Mouse (Mus musculus) intestine, postnatal 0 days (tissue): ENCODE measurements at regions not wholly inside any gene's neighbourhood (a gene's known extent, or its start where the extent isn't known, plus 50 kb on each side); places are given as distances from the start of the nearest gene placed in this dataset.

Experiments
- ATAC-seq: fragments of 200-750 bp; cut with Nextera tagmentation; 2 replicates; pipeline ENCODE4 v1.8.0; 2017; ENCODE audit warnings: mild to moderate bottlenecking, moderate TSS enrichment, moderate library complexity
- H3K27ac ChIP-seq: fragments of 300-500 bp; sonication (generic); 2 replicates; pipeline ENCODE4 v1.5.1; 2014; ENCODE audit warnings: mild to moderate bottlenecking, low read depth, low read length, moderate library complexity
- H3K27me3 ChIP-seq: fragments of 300-500 bp; sonication (generic); replicated peaks from 2 replicates; pipeline ENCODE4 v1.6.1; 2014; ENCODE audit warnings: low read length, mixed read lengths; ENCODE audit not compliant: control insufficient read depth, insufficient read depth
- H3K36me3 ChIP-seq: fragments of 300-500 bp; sonication (generic); 2 replicates; pipeline ENCODE4 v1.6.1; 2014; ENCODE audit warnings: mild to moderate bottlenecking, moderate library complexity; ENCODE audit not compliant: control insufficient read depth, insufficient read depth
- H3K4me1 ChIP-seq: fragments of 300-500 bp; sonication (generic); replicated peaks from 2 replicates; pipeline ENCODE4 v1.6.1; 2014; ENCODE audit warnings: antibody characterized with exemption, low read length, mixed read lengths; ENCODE audit not compliant: control insufficient read depth, insufficient read depth
- H3K4me2 ChIP-seq: fragments of 300-500 bp; sonication (generic); replicated peaks from 2 replicates; pipeline ENCODE4 v1.6.1; 2014; ENCODE audit warnings: low read depth, mild to moderate bottlenecking, moderate library complexity
- H3K4me3 ChIP-seq: fragments of 300-500 bp; sonication (generic); 2 replicates; pipeline ENCODE4 v1.5.1; 2014; ENCODE audit warnings: low read depth, low read length
- H3K9ac ChIP-seq: fragments of 300-500 bp; sonication (generic); 2 replicates; pipeline ENCODE4 v1.6.1; 2014; ENCODE audit warnings: mild to moderate bottlenecking, low read depth, low read length
- H3K9me3 ChIP-seq: fragments of 300-500 bp; sonication (generic); 2 replicates; pipeline ENCODE4 v1.6.1; 2016; ENCODE audit warnings: mixed run types; ENCODE audit not compliant: control insufficient read depth
- CTCF ChIP-seq: sonication (generic); IDR thresholded peaks from 2 replicates; pipeline ENCODE4 v1.5.1; 2016; ENCODE audit warnings: low read depth, mild to moderate bottlenecking, control low read depth, antibody characterized with exemption, moderate library complexity
- WGBS: fragments of 180-500 bp; shearing (Covaris S2); extraction: QIAGEN DNeasy Blood & Tissue Kit; methylation state at CpG from one replicate; pipeline ENCODE4 v1.1.7; 2014; 5-methylcytosine and 5-hydroxymethylcytosine counted together

DNA sequence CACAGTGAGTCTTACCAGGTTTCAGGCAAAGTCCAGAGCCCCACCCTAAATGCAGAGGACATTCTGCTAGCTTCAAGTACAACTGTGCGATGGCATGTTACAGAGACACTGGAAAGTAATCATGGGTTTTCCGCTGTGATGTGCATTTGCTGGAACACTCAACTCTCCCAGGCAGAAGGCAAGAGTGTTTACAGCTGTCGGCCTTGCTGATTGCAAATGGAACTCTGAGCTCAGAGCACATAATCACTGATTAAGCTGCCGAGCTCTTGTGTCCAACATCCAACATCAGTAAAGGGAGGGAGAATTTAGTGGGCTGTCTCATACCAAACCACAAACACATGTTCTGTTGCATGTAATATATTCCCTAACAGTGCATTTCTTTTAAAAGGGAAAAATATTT, 117.1 kb downstream of the Postn start:
- TF ChIP-seq CTCF = no peak

DNA sequence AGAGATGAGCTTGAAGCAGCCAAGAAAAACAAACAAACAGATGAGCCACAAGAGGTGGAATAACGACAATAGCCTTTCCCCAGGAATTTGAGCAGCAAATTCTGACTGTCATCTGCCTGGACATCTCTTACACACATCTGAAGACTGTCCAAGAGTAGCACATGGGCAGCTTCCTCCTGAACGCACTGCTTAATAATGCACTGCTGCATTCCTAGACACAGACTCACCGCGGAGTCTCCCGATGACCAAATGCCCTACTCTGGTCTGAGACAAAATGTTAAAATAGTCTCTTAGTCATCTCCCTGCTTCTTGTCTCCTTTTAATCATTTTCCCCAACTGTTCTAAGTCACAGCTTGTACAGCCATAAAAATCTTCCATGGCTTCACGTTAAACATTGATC, 119.3 kb downstream of the Postn start:
- Histone ChIP-seq H3K9me3 (no peaks in the 10 kb centered on the region), H3K4me3 (no peak overlapping the region), H3K36me3 (no peaks in the 10 kb centered on the region), H3K9ac (no peak overlapping the region), H3K27me3 (no peaks in the 10 kb centered on the region), H3K27ac (no peak overlapping the region), H3K4me2 (no peak overlapping the region), H3K4me1 (no peaks in the 10 kb centered on the region)
- TF ChIP-seq CTCF = no peak
- ATAC-seq = no peak
- 73% methylated on average over 6 of the region's 6 CpGs for WGBS

More for the DNA sequence above, 117.1 kb downstream of the Postn start:
- Histone ChIP-seq H3K9ac (no peak overlapping the region), H3K9me3 (no peaks in the 10 kb centered on the region), H3K27ac (no peak overlapping the region), H3K4me1 (no peaks in the 10 kb centered on the region), H3K27me3 (no peaks in the 10 kb centered on the region), H3K4me2 (no peak overlapping the region), H3K36me3 (no peaks in the 10 kb centered on the region), H3K4me3 (no peak overlapping the region)
- 41% methylated on average over 4 of the region's 4 CpGs for WGBS
- ATAC-seq = no peak

- no peak overlapping the region for H3K4me3 ChIP-seq
- H3K9me3 ChIP-seq = no peaks in the 10 kb centered on the region
- H3K36me3 ChIP-seq = no peaks in the 10 kb centered on the region
- no peak overlapping the region for H3K9ac ChIP-seq
- 89% methylated on average over 2 of the region's 2 CpGs for WGBS
- H3K27ac ChIP-seq = no peak overlapping the region
- TF ChIP-seq CTCF = no peak
- no peak overlapping the region for H3K4me2 ChIP-seq
- H3K4me1 ChIP-seq = no peaks in the 10 kb centered on the region
- no peaks in the 10 kb centered on the region for H3K27me3 ChIP-seq
- no peak for ATAC-seq
These were observed 126.4 kb downstream of the Postn start for GRCm38 (mm10) chr3:54487346-54487745.

DNA sequence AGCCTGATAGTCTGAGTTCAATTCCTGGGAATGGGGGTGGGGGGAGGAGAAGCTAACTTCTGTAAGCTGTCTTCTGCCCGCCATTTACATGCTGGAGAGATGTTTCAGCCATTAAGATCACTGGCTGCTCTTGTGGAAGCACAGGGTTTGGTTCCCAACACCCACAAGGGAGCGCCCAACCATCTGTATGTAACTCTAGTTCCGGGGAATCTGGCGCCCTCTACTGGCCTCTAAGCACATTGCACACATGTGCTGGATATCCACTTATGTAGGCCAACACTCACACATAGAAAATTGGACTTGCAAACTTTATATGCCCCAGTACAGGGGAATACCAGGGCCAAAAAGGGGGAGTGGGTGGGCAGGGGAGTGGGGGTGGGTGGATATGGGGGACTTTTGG, 126.9 kb downstream of the Postn start:
- H3K4me3 ChIP-seq = no peak overlapping the region
- no peak overlapping the region for H3K9ac ChIP-seq
- H3K9me3 ChIP-seq = no peaks in the 10 kb centered on the region
- no peak for ATAC-seq
- no peaks in the 10 kb centered on the region for H3K27me3 ChIP-seq
- no peaks in the 10 kb centered on the region for H3K36me3 ChIP-seq
- H3K4me2 ChIP-seq = no peak overlapping the region
- no peaks in the 10 kb centered on the region for H3K4me1 ChIP-seq
- no peak overlapping the region for H3K27ac ChIP-seq
- 70% methylated on average over 4 of the region's 4 CpGs for WGBS
- peak; percentile 47 for TF ChIP-seq CTCF

- 77% methylated on average over 5 of the region's 5 CpGs for WGBS
- no peaks in the 10 kb centered on the region for H3K9me3 ChIP-seq
- TF ChIP-seq CTCF = no peak
- H3K4me1 ChIP-seq = no peaks in the 10 kb centered on the region
- no peaks in the 10 kb centered on the region for H3K36me3 ChIP-seq
- no peak for ATAC-seq
- no peaks in the 10 kb centered on the region for H3K27me3 ChIP-seq
- no peak overlapping the region for H3K4me3 ChIP-seq
- no peak overlapping the region for H3K4me2 ChIP-seq
- H3K27ac ChIP-seq = no peak overlapping the region
- no peak overlapping the region for H3K9ac ChIP-seq
These were observed 129.5 kb downstream of the Postn start for GRCm38 (mm10) chr3:54490249-54490900.

GRCm38 (mm10) chr3:54493567-54493966, 132.7 kb downstream of the Postn start:
- Histone ChIP-seq H3K4me2 (no peak overlapping the region), H3K36me3 (no peaks in the 10 kb centered on the region), H3K4me1 (no peaks in the 10 kb centered on the region), H3K9me3 (no peaks in the 10 kb centered on the region), H3K27ac (no peak overlapping the region), H3K27me3 (no peaks in the 10 kb centered on the region), H3K9ac (no peak overlapping the region), H3K4me3 (no peak overlapping the region)
- WGBS = 80% methylated on average over 3 of the region's 3 CpGs
- ATAC-seq = no peak
- no peak for TF ChIP-seq CTCF

DNA sequence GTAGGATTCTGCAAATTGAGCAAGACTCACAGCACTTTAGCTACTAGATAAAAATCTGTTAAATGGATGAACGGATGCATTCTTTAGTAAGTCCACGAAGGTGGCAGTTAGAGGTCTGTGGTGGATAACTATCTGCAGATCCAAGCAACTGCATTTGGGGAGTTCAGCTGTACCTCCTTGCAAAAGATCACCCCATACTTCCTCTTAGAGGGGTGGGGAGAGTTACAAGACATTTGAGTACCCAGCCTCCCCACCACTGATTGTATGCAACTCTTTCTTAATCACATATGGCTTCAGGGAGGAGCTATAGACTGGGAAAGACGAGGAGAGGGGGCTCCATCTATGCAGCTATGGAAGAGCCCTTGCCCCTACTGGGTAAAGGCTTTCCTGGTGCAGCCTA, 144.1 kb downstream of the Postn start:
- Histone ChIP-seq H3K27me3 (no peaks in the 10 kb centered on the region), H3K4me3 (no peak overlapping the region), H3K27ac (no peak overlapping the region), H3K4me1 (no peaks in the 10 kb centered on the region), H3K9me3 (no peaks in the 10 kb centered on the region), H3K9ac (no peak overlapping the region), H3K4me2 (no peak overlapping the region), H3K36me3 (no peaks in the 10 kb centered on the region)
- 76% methylated on average over 3 of the region's 3 CpGs for WGBS
- TF ChIP-seq CTCF = no peak
- ATAC-seq = no peak
